Mouse (Mus musculus) hindbrain, postnatal 0 days (tissue): ENCODE measurements around the gene Fcgr3. TPM values are rescaled to one million over a fixed set of nuclear protein-coding genes. Genes with fewer than 3 reads are reported as not detected.

ENCODE experiments used
- ATAC-seq: fragments of 200-750 bp; cut with Nextera tagmentation; 2 replicates; pipeline ENCODE4 v1.8.0; 2017; ENCODE audit warnings: mild to moderate bottlenecking, moderate TSS enrichment, moderate library complexity
- DNase-seq: peaks from one replicate; pipeline ENCODE4 v3.0.0-alpha.2; 2015; ENCODE audit warnings: low spot score
- H3K27ac ChIP-seq: fragments of 300-500 bp; sonication (generic); 2 replicates; pipeline ENCODE4 v1.5.1; 2014; ENCODE audit warnings: mild to moderate bottlenecking
- H3K27me3 ChIP-seq: fragments of 300-500 bp; sonication (generic); 2 replicates; pipeline ENCODE4 v1.6.1; 2014; ENCODE audit warnings: low read length, mixed read lengths; ENCODE audit not compliant: insufficient read depth
- H3K36me3 ChIP-seq: fragments of 300-500 bp; sonication (generic); 2 replicates; pipeline ENCODE4 v1.6.1; 2014; ENCODE audit warnings: low read length, mixed read lengths; ENCODE audit not compliant: insufficient read depth
- H3K4me1 ChIP-seq: fragments of 300-500 bp; sonication (generic); 2 replicates; pipeline ENCODE4 v1.6.1; 2014; ENCODE audit warnings: antibody characterized with exemption, low read length, mixed read lengths; ENCODE audit not compliant: insufficient read depth
- H3K4me2 ChIP-seq: fragments of 300-500 bp; sonication (generic); 2 replicates; pipeline ENCODE4 v1.6.1; 2014; ENCODE audit warnings: low read depth, mild to moderate bottlenecking, low read length, moderate library complexity, mixed read lengths
- H3K4me3 ChIP-seq: fragments of 300-500 bp; sonication (generic); 2 replicates; pipeline ENCODE4 v1.5.1; 2014; ENCODE audit warnings: low read length
- H3K9ac ChIP-seq: fragments of 300-500 bp; sonication (generic); replicated peaks from 2 replicates; pipeline ENCODE4 v1.6.1; 2014; ENCODE audit warnings: mild to moderate bottlenecking, low read length, moderate library complexity, mixed read lengths
- H3K9me3 ChIP-seq: fragments of 300-500 bp; sonication (generic); 2 replicates; pipeline ENCODE4 v1.6.1; 2016; ENCODE audit warnings: low read length, mixed read lengths
- CTCF ChIP-seq: IDR thresholded peaks from 2 replicates; pipeline ENCODE4 v1.5.1; 2016; ENCODE audit warnings: antibody characterized with exemption, control low read depth, low read depth
- WGBS: fragments of 180-500 bp; shearing (Covaris S2); extraction: QIAGEN DNeasy Blood & Tissue Kit; methylation state at CpG from one replicate; pipeline ENCODE4 v1.1.7; 2014; 5-methylcytosine and 5-hydroxymethylcytosine counted together
- polyA plus RNA-seq: library from polyadenylated mRNA; unstranded; fragments of >200 nt; fragmentation: Nextera tagmentation; extraction: Ambion mirVana; gene quantifications from 2 replicates; pipeline ENCODE4 v1.2.1, GENCODE M21; 2015
- total RNA-seq: library from RNA; depleted of rRNA; stranded (reverse); fragments of >200 nt; gene quantifications from 2 replicates; pipeline ENCODE4 v1.2.3, GENCODE M21; 2014

The Fcgr3 gene
- total and polyA plus RNA-seq, 2 experiments from 2014 or later = 15.5 to 15.9 TPM

GRCm38 (mm10) chr1:171061566-171061965 is 3.2 kb downstream of the Fcgr3 start:
- no peak for TF ChIP-seq CTCF
- Histone ChIP-seq H3K4me1 (no peaks in the 10 kb centered on the region), H3K4me3 (no peak overlapping the region), H3K9ac (no peak overlapping the region), H3K36me3 (no peaks in the 10 kb centered on the region), H3K9me3 (no peaks in the 10 kb centered on the region), H3K27me3 (peaks cover 14% of the 10 kb centered on the region; the same call in 1 of the 2 replicates), H3K27ac (no peak overlapping the region), H3K4me2 (no peak overlapping the region)
- no peak for ATAC-seq
- WGBS = 90% methylated on average over 3 of the region's 3 CpGs
- DNase-seq = no peak

DNA sequence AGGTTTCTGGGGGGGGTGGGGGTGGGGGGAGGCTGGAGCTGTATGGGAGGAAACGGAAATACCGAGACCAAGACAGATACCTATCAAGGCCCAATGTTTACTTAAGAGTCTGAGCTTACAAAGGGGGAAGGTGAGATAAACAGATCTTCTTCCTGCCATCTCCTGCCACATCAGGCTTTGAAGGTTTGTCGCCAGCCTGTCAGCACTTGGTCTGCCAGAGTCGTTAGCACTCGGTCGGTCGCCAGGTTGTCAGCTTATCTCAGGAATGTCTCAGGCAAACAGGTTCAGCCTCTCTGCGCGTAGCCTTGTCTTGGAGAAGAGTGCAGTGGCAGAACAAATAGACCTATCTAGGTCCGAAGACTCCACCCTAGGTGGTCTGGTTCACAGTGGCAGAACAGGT is 4.3 kb downstream of the Fcgr3 start:
- 66% methylated on average over 10 of the region's 10 CpGs for WGBS
- Histone ChIP-seq H3K4me2 (no peak overlapping the region), H3K9ac (no peak overlapping the region), H3K27me3 (peaks cover 14% of the 10 kb centered on the region; the same call in 1 of the 2 replicates), H3K4me3 (no peak overlapping the region), H3K4me1 (no peaks in the 10 kb centered on the region), H3K9me3 (no peaks in the 10 kb centered on the region), H3K36me3 (no peaks in the 10 kb centered on the region), H3K27ac (no peak overlapping the region)
- no peak for DNase-seq
- TF ChIP-seq CTCF = no peak
- no peak for ATAC-seq

GRCm38 (mm10) chr1:171059203-171059602 is 5.5 kb downstream of the Fcgr3 start:
- 91% methylated on average over 2 of the region's 2 CpGs for WGBS
- ATAC-seq = no peak
- no peak for DNase-seq
- Histone ChIP-seq H3K4me2 (no peak overlapping the region), H3K9ac (no peak overlapping the region), H3K4me1 (no peaks in the 10 kb centered on the region), H3K4me3 (no peak overlapping the region), H3K9me3 (no peaks in the 10 kb centered on the region), H3K27ac (no peak overlapping the region), H3K27me3 (peaks cover 10% of the 10 kb centered on the region; the same call in 1 of the 2 replicates), H3K36me3 (no peaks in the 10 kb centered on the region)
- no peak for TF ChIP-seq CTCF

DNA sequence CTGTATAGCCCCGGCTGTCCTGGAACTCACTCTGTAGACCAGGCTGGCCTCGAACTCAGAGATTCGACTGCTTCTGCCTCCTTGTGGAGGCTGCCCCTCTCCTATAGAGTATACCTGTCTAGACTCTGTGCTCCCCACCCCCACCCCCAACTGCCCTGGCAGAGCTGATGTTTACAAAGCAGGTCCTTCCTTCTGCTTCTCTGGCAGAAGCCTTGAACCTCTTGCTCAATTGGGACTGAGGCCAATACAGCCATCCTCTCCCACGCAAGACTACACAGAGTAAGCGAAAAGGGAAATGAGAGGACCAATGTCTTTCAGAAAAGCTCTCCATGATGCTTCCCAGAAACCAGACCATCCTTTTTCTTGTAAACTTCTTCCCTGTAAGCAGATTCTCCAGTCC is 7.5 kb downstream of the Fcgr3 start:
- Histone ChIP-seq H3K4me1 (no peaks in the 10 kb centered on the region), H3K9ac (no peak overlapping the region), H3K27ac (no peak overlapping the region), H3K9me3 (no peaks in the 10 kb centered on the region), H3K36me3 (no peaks in the 10 kb centered on the region), H3K4me3 (no peak overlapping the region), H3K4me2 (no peak overlapping the region), H3K27me3 (no peaks in the 10 kb centered on the region)
- TF ChIP-seq CTCF = no peak
- ATAC-seq = no peak
- 78% methylated on average over 5 of the region's 5 CpGs for WGBS
- DNase-seq = no peak

DNA sequence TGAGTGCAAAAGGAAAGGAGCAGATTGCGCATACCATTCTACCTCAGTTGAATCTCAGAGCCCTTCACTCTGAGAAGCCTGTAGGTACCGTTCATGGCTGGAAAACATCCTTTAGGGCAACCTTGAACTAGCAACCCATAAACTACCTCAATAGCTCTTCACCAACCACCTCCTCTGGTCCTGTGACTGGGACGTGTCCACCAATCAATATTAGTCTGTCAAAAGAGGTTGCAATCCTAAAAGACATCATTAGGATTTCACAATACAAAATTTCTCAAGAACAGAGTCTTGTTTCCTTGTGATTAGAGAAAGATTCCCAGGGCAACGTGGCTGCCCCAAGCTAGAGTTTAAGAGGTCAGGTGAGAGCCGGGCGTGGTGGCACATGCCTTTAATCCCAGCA is 11.4 kb downstream of the Fcgr3 start:
- DNase-seq (no peak), ATAC-seq (no peak)

GRCm38 (mm10) chr1:171050774-171051173 is 14.0 kb downstream of the Fcgr3 start:
- 91% methylated on average over 7 of the region's 7 CpGs for WGBS
- H3K27me3 ChIP-seq = no peaks in the 10 kb centered on the region
- no peak overlapping the region for H3K4me3 ChIP-seq
- H3K4me2 ChIP-seq = no peak overlapping the region
- H3K9ac ChIP-seq = no peak overlapping the region
- DNase-seq = no peak
- no peaks in the 10 kb centered on the region for H3K4me1 ChIP-seq
- no peak for TF ChIP-seq CTCF
- no peaks in the 10 kb centered on the region for H3K9me3 ChIP-seq
- ATAC-seq = no peak
- H3K27ac ChIP-seq = no peak overlapping the region
- no peaks in the 10 kb centered on the region for H3K36me3 ChIP-seq

More for the DNA sequence above, 11.4 kb downstream of the Fcgr3 start:
- no peak overlapping the region for H3K4me2 ChIP-seq
- no peaks in the 10 kb centered on the region for H3K9me3 ChIP-seq
- no peak for TF ChIP-seq CTCF
- no peaks in the 10 kb centered on the region for H3K27me3 ChIP-seq
- 84% methylated on average over 6 of the region's 6 CpGs for WGBS
- H3K4me1 ChIP-seq = no peaks in the 10 kb centered on the region
- H3K4me3 ChIP-seq = no peak overlapping the region
- H3K9ac ChIP-seq = no peak overlapping the region
- H3K27ac ChIP-seq = no peak overlapping the region
- H3K36me3 ChIP-seq = no peaks in the 10 kb centered on the region

DNA sequence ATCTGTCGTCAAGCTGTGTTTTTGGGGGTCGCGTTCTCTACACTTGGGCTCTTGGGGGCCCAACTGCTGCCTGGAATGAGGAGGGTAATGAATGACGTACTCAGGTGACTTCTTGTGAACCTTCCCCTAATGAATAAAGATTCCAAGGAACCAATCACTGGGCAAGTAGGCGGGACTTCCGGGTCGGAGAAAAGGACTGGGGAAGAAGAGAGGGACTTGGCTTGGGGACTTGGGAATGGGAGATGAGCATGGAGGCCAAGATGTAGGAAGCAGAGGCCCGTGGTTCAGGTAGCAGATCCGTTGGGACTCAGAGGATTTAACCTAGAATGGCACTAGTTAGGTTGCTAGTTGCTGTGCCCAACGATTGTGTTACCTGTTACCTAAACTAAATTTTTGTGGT is 15.5 kb downstream of the Fcgr3 start:
- H3K4me1 ChIP-seq = no peaks in the 10 kb centered on the region
- no peak overlapping the region for H3K4me3 ChIP-seq
- ATAC-seq (no peak), DNase-seq (no peak)
- H3K9ac ChIP-seq = no peak overlapping the region
- no peak overlapping the region for H3K4me2 ChIP-seq
- H3K27me3 ChIP-seq = no peaks in the 10 kb centered on the region
- H3K27ac ChIP-seq = no peak overlapping the region
- TF ChIP-seq CTCF = no peak
- WGBS = 55% methylated on average over 10 of the region's 10 CpGs
- no peaks in the 10 kb centered on the region for H3K9me3 ChIP-seq
- no peaks in the 10 kb centered on the region for H3K36me3 ChIP-seq
